Mouse (Mus musculus): Measurements from ENCODE around the gene Ntsr1. TPM values are rescaled to one million over a fixed set of nuclear protein-coding genes. Genes with fewer than 3 reads are reported as not detected.

The Ntsr1 gene
- polyA plus RNA-seq, 1 experiment from 2014 or later = 2.0 TPM

- Histone ChIP-seq H3K4me1 (peaks cover 18% of the 10 kb centered on the region), H3K27ac (replicated peaks) (no peak overlapping the region), H3K27me3 (replicated peaks) (no peaks in the 10 kb centered on the region; the same call in 1 of the 2 replicates), H3K4me2 (no peak overlapping the region), H3K9me3 (replicated peaks) (no peaks in the 10 kb centered on the region), H3K4me3 (replicated peaks) (no peak overlapping the region), H3K9ac (replicated peaks) (no peak overlapping the region), H3K36me3 (no peaks in the 10 kb centered on the region)
- ATAC-seq (ENCODE audit: low FRiP score) = no peak
- 85% methylated on average over 14 of the region's 14 CpGs for WGBS
Measured at GRCm38 (mm10) chr2:180508455-180509115, 8.8 kb downstream of the Ntsr1 start.

DNA sequence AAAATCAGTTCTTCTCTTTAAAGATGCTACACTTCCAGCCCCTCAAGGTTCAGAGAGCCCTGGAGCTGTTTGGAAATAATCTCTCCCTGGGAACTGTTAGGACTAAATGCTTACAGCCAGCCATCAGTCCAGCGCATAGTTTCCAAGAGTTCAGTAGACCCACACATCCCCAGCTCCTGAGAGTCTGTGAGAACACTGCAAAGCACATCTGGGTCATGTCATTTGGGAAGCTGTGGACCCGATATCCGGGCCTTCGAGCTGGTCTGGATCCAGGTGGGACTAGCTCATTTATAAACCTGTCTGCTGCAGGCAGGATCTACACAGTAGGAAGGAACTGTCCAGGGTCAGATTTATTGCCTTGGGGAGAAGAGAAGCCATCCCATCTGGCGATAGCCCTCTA is 11.1 kb downstream of the Ntsr1 start:
- H3K9me3 ChIP-seq (replicated peaks) = no peaks in the 10 kb centered on the region
- no peak overlapping the region for H3K27ac ChIP-seq (replicated peaks)
- H3K4me2 ChIP-seq = no peak overlapping the region
- no peak overlapping the region for H3K4me3 ChIP-seq (replicated peaks)
- no peak for ATAC-seq (ENCODE audit: low FRiP score)
- peaks cover 18% of the 10 kb centered on the region for H3K4me1 ChIP-seq
- no peak overlapping the region for H3K9ac ChIP-seq (replicated peaks)
- no peaks in the 10 kb centered on the region for H3K36me3 ChIP-seq
- WGBS = 74% methylated on average over 5 of the region's 5 CpGs
- H3K27me3 ChIP-seq (replicated peaks) = no peaks in the 10 kb centered on the region

GRCm38 (mm10) chr2:180511875-180512661 is 12.3 kb downstream of the Ntsr1 start:
- no peak for ATAC-seq (ENCODE audit: low FRiP score)
- H3K9me3 ChIP-seq (replicated peaks) = no peaks in the 10 kb centered on the region
- no peaks in the 10 kb centered on the region for H3K36me3 ChIP-seq
- peaks cover 15% of the 10 kb centered on the region for H3K4me1 ChIP-seq
- no peak overlapping the region for H3K9ac ChIP-seq (replicated peaks)
- no peak overlapping the region for H3K4me2 ChIP-seq
- no peaks in the 10 kb centered on the region for H3K27me3 ChIP-seq (replicated peaks)
- no peak overlapping the region for H3K4me3 ChIP-seq (replicated peaks)
- H3K27ac ChIP-seq (replicated peaks) = no peak overlapping the region
- WGBS = 53% methylated on average over 13 of the region's 13 CpGs

DNA sequence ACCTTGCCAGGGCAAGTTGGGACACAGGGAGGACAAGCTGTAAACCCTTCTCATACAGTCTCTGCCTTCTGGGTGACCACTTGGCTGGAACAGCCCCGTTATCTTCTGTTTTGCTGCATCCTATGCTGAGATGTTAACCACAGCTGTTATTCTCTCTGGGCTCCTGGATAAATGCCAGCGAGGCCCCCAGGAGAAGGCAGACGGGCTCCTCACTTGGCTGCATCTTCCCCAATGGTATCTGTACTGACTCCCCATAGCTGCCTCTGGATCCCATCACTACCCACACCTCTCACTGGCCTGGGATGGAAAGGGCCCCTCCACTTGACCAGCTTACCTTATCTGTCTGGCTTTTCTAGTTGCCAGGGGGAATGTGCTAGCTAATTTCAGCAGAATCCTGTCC is 13.2 kb downstream of the Ntsr1 start:
- Histone ChIP-seq H3K4me1 (peaks cover 15% of the 10 kb centered on the region), H3K27me3 (replicated peaks) (no peaks in the 10 kb centered on the region)

DNA sequence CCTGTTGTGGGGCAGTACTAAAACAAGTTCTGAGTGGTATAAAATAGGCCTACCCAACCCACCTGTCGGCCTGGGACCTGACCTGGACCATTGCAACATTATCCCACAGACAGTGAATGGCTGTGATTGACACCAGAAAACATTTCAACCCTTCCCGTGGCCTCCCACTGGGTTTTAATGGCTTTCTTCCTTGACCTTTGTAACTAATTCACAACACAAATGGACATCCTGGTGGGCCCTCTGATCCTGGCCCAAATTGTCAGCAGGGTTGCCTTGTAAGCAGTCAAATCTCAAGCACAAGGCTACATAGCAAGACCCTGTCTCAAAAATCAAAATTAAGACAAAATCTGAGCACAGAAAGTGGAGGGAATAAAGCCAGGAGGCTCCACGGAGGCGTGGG is 14.1 kb downstream of the Ntsr1 start:
- 44% methylated on average over 4 of the region's 4 CpGs for WGBS
- Histone ChIP-seq H3K27ac (replicated peaks) (no peak overlapping the region), H3K4me3 (replicated peaks) (no peak overlapping the region), H3K4me1 (peaks cover 15% of the 10 kb centered on the region), H3K4me2 (no peak overlapping the region), H3K9ac (replicated peaks) (no peak overlapping the region), H3K36me3 (no peaks in the 10 kb centered on the region), H3K9me3 (replicated peaks) (no peaks in the 10 kb centered on the region), H3K27me3 (replicated peaks) (no peaks in the 10 kb centered on the region)
- no peak for ATAC-seq (ENCODE audit: low FRiP score)

More for the DNA sequence above, 13.2 kb downstream of the Ntsr1 start:
- 63% methylated on average over 3 of the region's 3 CpGs for WGBS
- no peaks in the 10 kb centered on the region for H3K36me3 ChIP-seq
- ATAC-seq (ENCODE audit: low FRiP score) = no peak
- H3K4me3 ChIP-seq (replicated peaks) = no peak overlapping the region
- H3K9me3 ChIP-seq (replicated peaks) = no peaks in the 10 kb centered on the region
- H3K9ac ChIP-seq (replicated peaks) = no peak overlapping the region
- H3K4me2 ChIP-seq = no peak overlapping the region
- 0 out of 2 replicates have a peak overlapping the region, but pooled peaks have one; percentile 28 for H3K27ac ChIP-seq (replicated peaks)

- H3K4me1 ChIP-seq = no peaks in the 10 kb centered on the region
- H3K4me2 ChIP-seq = no peak overlapping the region
- 70% methylated on average over 5 of the region's 5 CpGs for WGBS
- no peak overlapping the region for H3K4me3 ChIP-seq (replicated peaks)
- H3K9ac ChIP-seq (replicated peaks) = no peak overlapping the region
- H3K36me3 ChIP-seq = no peaks in the 10 kb centered on the region
- no peaks in the 10 kb centered on the region for H3K27me3 ChIP-seq (replicated peaks)
- no peaks in the 10 kb centered on the region for H3K9me3 ChIP-seq (replicated peaks)
- no peak overlapping the region for H3K27ac ChIP-seq (replicated peaks)
- ATAC-seq (ENCODE audit: low FRiP score) = no peak
Measured at GRCm38 (mm10) chr2:180521437-180522221, 21.9 kb downstream of the Ntsr1 start.

DNA sequence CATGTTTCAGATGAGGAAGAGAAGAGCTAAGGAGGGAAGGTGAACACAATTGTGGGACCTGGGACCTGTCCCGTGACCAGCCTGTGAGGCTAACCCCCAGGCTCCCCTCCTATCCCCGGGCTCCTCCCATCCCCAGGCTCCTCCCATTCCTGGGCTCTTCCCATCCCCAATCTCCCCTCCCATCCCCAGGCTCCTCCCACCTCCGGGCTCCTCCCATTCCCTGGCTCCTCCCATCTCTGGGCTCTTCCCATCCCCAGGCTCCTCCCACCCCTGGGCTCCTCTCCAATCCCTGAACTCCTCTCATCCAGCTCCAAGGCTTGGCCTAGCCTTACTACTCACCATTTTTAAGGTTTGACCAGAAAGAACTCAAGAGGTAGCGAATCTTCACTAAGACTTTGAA is 23.0 kb downstream of the Ntsr1 start:
- 64% methylated on average over 4 of the region's 4 CpGs for WGBS
- no peak for ATAC-seq (ENCODE audit: low FRiP score)
- Histone ChIP-seq H3K9ac (replicated peaks) (no peak overlapping the region), H3K36me3 (no peaks in the 10 kb centered on the region), H3K4me1 (0 out of 2 replicates have a peak, but pooled peaks cover 3% of the 10 kb centered on the region), H3K4me2 (no peak overlapping the region), H3K27me3 (replicated peaks) (no peaks in the 10 kb centered on the region; the same call in 1 of the 2 replicates), H3K27ac (replicated peaks) (no peak overlapping the region), H3K4me3 (replicated peaks) (no peak overlapping the region), H3K9me3 (replicated peaks) (no peaks in the 10 kb centered on the region)

DNA sequence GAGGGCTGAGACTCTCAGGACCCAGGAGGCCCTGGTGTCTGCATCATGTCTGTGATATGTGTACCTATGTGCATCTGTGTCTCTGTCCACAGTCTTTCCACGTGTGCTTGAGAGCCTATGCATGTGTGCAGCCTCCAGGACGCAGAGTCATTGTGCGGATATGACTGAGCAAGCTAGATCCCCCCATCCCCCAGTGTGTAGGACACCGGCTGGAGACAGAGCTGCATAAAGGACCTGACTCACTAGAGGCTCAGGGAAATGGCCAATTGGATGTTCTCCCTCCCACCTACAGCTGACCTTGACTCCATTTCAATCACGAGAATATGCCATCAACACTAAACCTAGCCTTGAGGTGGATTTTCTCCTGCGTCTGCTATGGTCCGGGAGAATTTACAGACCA is 27.7 kb downstream of the Ntsr1 start:
- 66% methylated on average over 7 of the region's 7 CpGs for WGBS
- no peak for ATAC-seq (ENCODE audit: low FRiP score)
- peaks cover 16% of the 10 kb centered on the region for H3K4me1 ChIP-seq
- H3K9ac ChIP-seq (replicated peaks) = no peak overlapping the region
- no peaks in the 10 kb centered on the region for H3K36me3 ChIP-seq
- H3K27ac ChIP-seq (replicated peaks) = no peak overlapping the region
- no peaks in the 10 kb centered on the region for H3K9me3 ChIP-seq (replicated peaks)
- no peak overlapping the region for H3K4me2 ChIP-seq
- no peak overlapping the region for H3K4me3 ChIP-seq (replicated peaks)
- peaks cover 4% of the 10 kb centered on the region; the same call in 1 of the 2 replicates for H3K27me3 ChIP-seq (replicated peaks)

GRCm38 (mm10) chr2:180527883-180528282 is 28.1 kb downstream of the Ntsr1 start:
- Histone ChIP-seq H3K4me2 (no peak overlapping the region), H3K9me3 (replicated peaks) (no peaks in the 10 kb centered on the region), H3K36me3 (no peaks in the 10 kb centered on the region), H3K27ac (replicated peaks) (no peak overlapping the region), H3K4me1 (peaks cover 20% of the 10 kb centered on the region), H3K4me3 (replicated peaks) (no peak overlapping the region), H3K27me3 (replicated peaks) (peaks cover 4% of the 10 kb centered on the region; the same call in 1 of the 2 replicates), H3K9ac (replicated peaks) (no peak overlapping the region)
- ATAC-seq (ENCODE audit: low FRiP score) = no peak
- WGBS = 12% methylated on average over 8 of the region's 8 CpGs

DNA sequence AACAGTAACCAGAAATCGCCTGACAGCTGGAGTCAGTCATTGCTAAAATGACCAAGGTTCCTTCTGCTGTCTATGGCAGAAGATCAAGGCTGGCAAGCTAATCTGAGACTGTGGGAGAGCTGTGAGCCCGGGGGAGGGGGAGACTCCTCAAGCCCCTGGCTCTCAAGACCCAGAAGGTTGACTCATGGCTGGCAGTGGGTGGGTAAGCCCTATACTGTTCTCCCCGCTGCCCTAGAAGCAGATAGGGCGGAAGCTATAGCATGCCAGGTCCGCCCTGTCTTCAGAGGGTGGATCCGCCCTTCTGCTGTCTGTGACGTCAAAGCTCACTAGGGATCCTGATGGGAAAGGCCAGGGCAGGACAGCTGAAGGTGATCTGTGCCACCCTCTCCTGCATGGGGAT is 30.4 kb downstream of the Ntsr1 start:
- Histone ChIP-seq H3K4me3 (replicated peaks) (no peak overlapping the region), H3K36me3 (no peaks in the 10 kb centered on the region), H3K27ac (replicated peaks) (no peak overlapping the region), H3K9me3 (replicated peaks) (no peaks in the 10 kb centered on the region), H3K4me1 (peaks cover 23% of the 10 kb centered on the region), H3K27me3 (replicated peaks) (peaks cover 4% of the 10 kb centered on the region; the same call in 1 of the 2 replicates), H3K9ac (replicated peaks) (no peak overlapping the region), H3K4me2 (no peak overlapping the region)
- WGBS = 36% methylated on average over 7 of the region's 7 CpGs
- ATAC-seq (ENCODE audit: low FRiP score) = 0 out of 2 replicates have a peak, but pooled peaks have one; percentile 28

DNA sequence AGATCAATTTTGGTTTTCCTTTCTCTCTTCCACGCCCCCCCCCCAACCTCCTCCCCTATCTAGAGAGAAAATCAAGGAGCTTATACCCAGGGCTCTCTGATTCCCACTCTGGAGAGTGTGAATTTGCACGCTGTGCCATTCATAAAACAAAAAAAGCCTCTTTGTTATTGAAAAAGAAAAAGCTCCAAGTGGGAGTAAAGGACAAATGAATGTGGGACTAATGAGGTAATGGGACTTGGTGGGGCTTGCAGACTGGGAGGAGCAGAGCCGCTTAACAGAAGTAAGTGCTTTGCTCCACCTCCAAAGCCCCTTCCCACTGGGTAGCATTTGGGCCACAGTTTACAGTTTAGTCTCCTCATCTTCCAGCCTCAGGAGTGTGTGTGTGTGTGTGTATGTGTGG is 30.8 kb downstream of the Ntsr1 start:
- H3K27ac ChIP-seq (replicated peaks) = no peak overlapping the region
- H3K9ac ChIP-seq (replicated peaks) = no peak overlapping the region
- H3K4me3 ChIP-seq (replicated peaks) = no peak overlapping the region
- H3K27me3 ChIP-seq (replicated peaks) = peaks cover 4% of the 10 kb centered on the region; the same call in 1 of the 2 replicates
- ATAC-seq (ENCODE audit: low FRiP score) = no peak
- no peaks in the 10 kb centered on the region for H3K36me3 ChIP-seq
- H3K4me2 ChIP-seq = no peak overlapping the region
- WGBS = 16% methylated on average over 3 of the region's 3 CpGs
- no peaks in the 10 kb centered on the region for H3K9me3 ChIP-seq (replicated peaks)
- peaks cover 23% of the 10 kb centered on the region for H3K4me1 ChIP-seq

Measured in neural tube, embryonic 15.5 days (tissue).